Mouse (Mus musculus) large intestine, adult 2 months (tissue): Measurements from ENCODE around the gene B3galt2. TPM values are rescaled to one million over a fixed set of nuclear protein-coding genes. Genes with fewer than 3 reads are reported as not detected.

Experiments
- DNase-seq: peaks from one replicate; pipeline ENCODE4 v3.0.0-alpha.2; 2012; ENCODE audit warnings: low read depth, low spot score
- WGBS: fragments of 180-500 bp; shearing (Covaris S2); methylation state at CpG from one replicate; pipeline ENCODE4 v1.1.7; 2018; 5-methylcytosine and 5-hydroxymethylcytosine counted together
- polyA plus RNA-seq: library from polyadenylated mRNA; depleted of rRNA; stranded (reverse); fragments of >200 nt; gene quantifications from 2 replicates; pipeline ENCODE4 v1.2.3, GENCODE M21; 2012; rRNA removed

B3galt2 gene
- polyA plus RNA-seq, 1 experiment: 0.04 TPM

DNA sequence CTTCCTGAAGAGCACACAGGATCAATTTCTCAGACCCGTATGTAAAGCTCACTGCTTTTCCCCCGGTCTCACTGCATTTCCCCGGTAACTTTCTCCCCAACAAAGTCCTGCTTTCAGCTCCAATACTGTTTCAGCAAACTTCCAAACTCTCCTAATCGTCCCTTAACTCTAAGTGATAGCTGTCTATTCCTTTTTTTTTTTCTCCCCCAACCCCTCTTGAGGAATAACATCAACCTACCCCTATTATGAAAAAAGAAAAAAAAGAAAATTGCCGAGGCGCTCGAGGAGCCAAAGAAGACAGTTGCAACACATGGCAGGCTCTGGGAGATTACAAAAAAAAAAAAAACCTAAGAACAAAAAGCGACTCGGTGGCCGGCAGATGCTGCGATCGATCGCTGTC is 61.3 kb downstream of the B3galt2 start:
- DNase-seq: no peak

DNA sequence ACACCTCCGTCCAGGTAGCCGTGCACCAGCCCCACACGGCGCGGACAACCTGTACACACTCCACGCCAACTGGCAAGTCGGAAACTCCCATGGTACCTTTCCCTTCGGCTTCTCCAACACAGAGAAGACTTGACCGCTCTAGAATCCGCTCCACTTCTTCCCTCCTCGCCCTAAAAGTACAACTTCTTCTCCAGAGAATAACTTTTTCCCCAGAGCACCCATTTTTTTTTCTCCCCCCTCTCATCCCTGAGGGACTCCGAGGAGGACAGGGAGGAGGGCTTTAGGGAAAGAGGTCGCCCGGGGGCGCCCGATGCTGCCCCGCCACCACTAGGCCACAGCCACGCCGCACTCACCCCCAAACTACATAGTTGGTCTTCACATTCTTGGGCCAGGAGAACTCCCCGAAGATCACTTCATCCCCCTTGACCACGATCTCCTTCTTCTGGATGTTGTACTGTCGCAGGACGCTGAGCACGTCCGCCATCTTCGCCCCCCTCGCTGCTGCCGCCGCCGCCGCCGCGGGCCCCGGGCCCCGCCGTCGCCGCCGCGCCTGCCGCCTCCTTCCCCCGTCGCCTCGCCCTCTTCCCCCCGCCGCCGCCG is 61.8 kb downstream of the B3galt2 start:
- no peak for DNase-seq
- 2% methylated on average over 43 of the region's 48 CpGs for WGBS

More for the DNA sequence above, 61.3 kb downstream of the B3galt2 start:
- WGBS: under 1% methylated on average over 13 of the region's 13 CpGs

DNA sequence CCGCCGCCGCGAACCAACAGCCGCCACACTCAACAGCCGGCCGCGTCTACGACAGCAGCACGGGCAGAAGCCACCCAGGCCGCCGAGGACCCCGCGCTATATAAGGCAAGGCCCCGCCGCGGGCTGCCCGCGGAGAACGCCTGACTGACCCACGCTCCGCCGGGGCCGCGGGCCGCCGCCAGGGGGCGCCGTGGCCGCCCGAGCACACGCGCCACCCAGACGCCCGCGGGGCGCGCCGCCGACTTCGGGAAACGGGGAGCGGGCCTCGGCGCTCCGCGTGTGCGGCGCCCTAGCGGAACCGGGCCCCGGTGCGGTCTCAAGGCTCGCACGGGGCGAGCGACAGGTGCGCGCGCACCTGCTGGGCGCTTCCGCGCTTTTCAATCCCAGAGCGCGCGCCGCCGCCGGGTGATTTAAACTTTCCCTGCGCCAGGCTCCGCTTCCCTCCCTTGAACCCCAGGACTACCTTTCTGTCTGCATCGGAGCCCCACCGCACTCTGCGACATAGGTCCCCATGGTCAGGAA is 62.3 kb downstream of the B3galt2 start, which contains the start of gene Cdc73:
Gene Cdc73 (minus strand): TSS at position 153 of the 522 bp plus-strand sequence.
- peak; percentile 60 for DNase-seq
- 1% methylated on average over 69 of the region's 74 CpGs for WGBS

Other genes with a start within 250 kb of the B3galt2 start
- gene Cdc73, start 62.2 kb downstream of the B3galt2 start, polyA plus RNA-seq: 2.9 and 3.8 TPM in 2 replicates
- gene Glrx2, start 75.7 kb downstream of the B3galt2 start, polyA plus RNA-seq: 9.5 and 14.6 TPM in 2 replicates
- 0.58 and 0.67 TPM in 2 replicates for gene Trove2, start 136.4 kb downstream of the B3galt2 start, polyA plus RNA-seq
- gene Uchl5, start 136.6 kb downstream of the B3galt2 start, polyA plus RNA-seq: 2.8 and 3.9 TPM in 2 replicates